Comparison of ENCODE assay signal across 8 mouse cellular contexts in genomic region chr15:91781172-91781571, GRCm38 (mm10). TPM values are rescaled to one million over a fixed set of nuclear protein-coding genes. Genes with fewer than 3 reads are reported as not detected.
DNase-seq lines count a peak whose midpoint lies in the region; ATAC-seq and TF ChIP-seq lines count a peak whose summit lies in the region.

No protein-coding gene starts in this region.

- no peak for TF ChIP-seq POLR2A in thymus, adult 2 months (IDR thresholded peaks at IDR 0.05; ENCODE audit: control insufficient read depth, extremely low read depth, insufficient read depth, low read length, poor library complexity)

- DNase-seq in forebrain, embryonic 11.5 days (ENCODE audit: low spot score), result peak; percentile 63
- peak; percentile 20 for DNase-seq in thymus, adult 2 months
- DNase-seq in thymus, adult 18-20 months, result no peak
- DNase-seq in embryo, embryonic 10 days (ENCODE audit: low spot score), result peak; percentile 69
- peak; percentile 22 to 67 for DNase-seq in kidney, postnatal 36 days
- DNase-seq in lung, embryonic 14.5 days, result peak; percentile 84
- peak; percentile 72 for DNase-seq in splenic B cell, adult 2 months (ENCODE audit: low read depth, low spot score)

- WGBS in forebrain, embryonic 11.5 days, result 40% methylated on average over 6 of the region's 6 CpGs
- 26% methylated on average over 6 of the region's 6 CpGs for WGBS in forebrain, embryonic 12.5 days
- 49% methylated on average over 6 of the region's 6 CpGs for WGBS in thymus, adult 2 months
- WGBS in lung, embryonic 14.5 days, result 27% methylated on average over 6 of the region's 6 CpGs

- no peak overlapping the region for H3K4me3 ChIP-seq in forebrain, embryonic 11.5 days (ENCODE audit: low read depth, low read length)
- no peak overlapping the region for H3K4me3 ChIP-seq in forebrain, embryonic 12.5 days (replicated peaks)
- no peak overlapping the region for H3K4me3 ChIP-seq in thymus, adult 2 months (ENCODE audit: control insufficient read depth, insufficient read depth, low read length)
- H3K4me3 ChIP-seq in lung, embryonic 14.5 days (ENCODE audit: low read depth, low read length), result no peak overlapping the region

- H3K4me2 ChIP-seq in forebrain, embryonic 11.5 days (ENCODE audit: low read depth, low read length, severe bottlenecking), result no peak overlapping the region
- no peak overlapping the region for H3K4me2 ChIP-seq in forebrain, embryonic 12.5 days
- H3K4me2 ChIP-seq in lung, embryonic 14.5 days, result no peak overlapping the region

- H3K27ac ChIP-seq in forebrain, embryonic 11.5 days (ENCODE audit: low read depth, low read length), result no peak overlapping the region
- no peak overlapping the region for H3K27ac ChIP-seq in forebrain, embryonic 12.5 days
- H3K27ac ChIP-seq in thymus, adult 2 months (ENCODE audit: control insufficient read depth, insufficient read depth, low read length), result no peak overlapping the region
- H3K27ac ChIP-seq in lung, embryonic 14.5 days (ENCODE audit: low read depth), result no peak overlapping the region

- H3K9me3 ChIP-seq in forebrain, embryonic 11.5 days (ENCODE audit: control insufficient read depth, low read length), result no peaks in the 10 kb centered on the region
- H3K9me3 ChIP-seq in forebrain, embryonic 12.5 days, result no peaks in the 10 kb centered on the region
- no peaks in the 10 kb centered on the region for H3K9me3 ChIP-seq in lung, embryonic 14.5 days (ENCODE audit: low read depth, low read length)

- H3K4me1 ChIP-seq in forebrain, embryonic 11.5 days (replicated peaks; ENCODE audit: control insufficient read depth, insufficient read depth, low read length), result no peaks in the 10 kb centered on the region
- H3K4me1 ChIP-seq in forebrain, embryonic 12.5 days, result no peaks in the 10 kb centered on the region
- H3K4me1 ChIP-seq in thymus, adult 2 months (replicated peaks; ENCODE audit: control insufficient read depth, insufficient read depth, low read length), result no peaks in the 10 kb centered on the region
- H3K4me1 ChIP-seq in lung, embryonic 14.5 days (ENCODE audit: insufficient read depth), result no peaks in the 10 kb centered on the region

- no peaks in the 10 kb centered on the region for H3K36me3 ChIP-seq in forebrain, embryonic 11.5 days (ENCODE audit: control insufficient read depth, insufficient read depth, low read length)
- no peaks in the 10 kb centered on the region for H3K36me3 ChIP-seq in forebrain, embryonic 12.5 days (replicated peaks)
- H3K36me3 ChIP-seq in thymus, adult 2 months (ENCODE audit: control insufficient read depth, insufficient read depth, low read length), result no peaks in the 10 kb centered on the region
- no peaks in the 10 kb centered on the region for H3K36me3 ChIP-seq in lung, embryonic 14.5 days (ENCODE audit: insufficient read depth)
- peaks cover 18% of the 10 kb centered on the region for H3K36me3 ChIP-seq in splenic B cell, adult 2 months (ENCODE audit: control insufficient read depth, insufficient read depth, low read length, poor library complexity, severe bottlenecking)

- H3K9ac ChIP-seq in forebrain, embryonic 11.5 days (ENCODE audit: low read length), result no peak overlapping the region
- H3K9ac ChIP-seq in forebrain, embryonic 12.5 days, result no peak overlapping the region
- no peak overlapping the region for H3K9ac ChIP-seq in lung, embryonic 14.5 days

- no peak for TF ChIP-seq CTCF in thymus, adult 2 months (IDR thresholded peaks at IDR 0.05; ENCODE audit: borderline replicate concordance, control insufficient read depth, extremely low read depth, insufficient read depth, low read length, poor library complexity)
- TF ChIP-seq CTCF in lung, embryonic 14.5 days (IDR thresholded peaks at IDR 0.05; ENCODE audit: low read depth), result peak; percentile 81

- H3K27me3 ChIP-seq in forebrain, embryonic 11.5 days (ENCODE audit: control insufficient read depth, insufficient read depth, low read length), result no peaks in the 10 kb centered on the region
- no peaks in the 10 kb centered on the region for H3K27me3 ChIP-seq in forebrain, embryonic 12.5 days
- H3K27me3 ChIP-seq in thymus, adult 2 months (ENCODE audit: control insufficient read depth, insufficient read depth, low read length), result no peaks in the 10 kb centered on the region
- H3K27me3 ChIP-seq in lung, embryonic 14.5 days (ENCODE audit: insufficient read depth, low read length), result no peaks in the 10 kb centered on the region
- no peaks in the 10 kb centered on the region for H3K27me3 ChIP-seq in splenic B cell, adult 2 months (ENCODE audit: control insufficient read depth, insufficient read depth, low read length, poor library complexity, severe bottlenecking)

- ATAC-seq in forebrain, embryonic 11.5 days (replicated peaks; ENCODE audit: low FRiP score), result no peak
- ATAC-seq in forebrain, embryonic 12.5 days (ENCODE audit: low FRiP score), result no peak
- ATAC-seq in lung, embryonic 14.5 days (ENCODE audit: insufficient read depth), result no peak

RNA-seq across cellular contexts. Expression of gene Smgc, which starts 56.9 kb away (rescaled TPM):
- polyA plus RNA-seq in forebrain, embryonic 11.5 days (2014; fragmentation: Nextera tagmentation; extraction: Ambion mirVana), result not detected in 2 replicates
- polyA plus RNA-seq in forebrain, embryonic 12.5 days (2016; fragmentation: Nextera tagmentation; extraction: Ambion mirVana), result not detected in 2 replicates
- 0.18 TPM in 1 of 2 replicates, not detected in the other for polyA plus RNA-seq in thymus, adult 2 months (2012; rRNA removed)
- polyA plus RNA-seq in lung, embryonic 14.5 days (2014; fragmentation: Nextera tagmentation; extraction: Ambion mirVana), result not detected in 2 replicates

Comparison
In these comparisons a context has a peak if more than half of its experiments do, and no peak if none do; other contexts are left out.
1. DNase-seq: peak in forebrain, embryonic 11.5 days (single experiment), thymus, adult 2 months (single experiment), embryo, embryonic 10 days (single experiment), kidney, postnatal 36 days (2 of 2), lung, embryonic 14.5 days (single experiment) and splenic B cell, adult 2 months (single experiment); none in thymus, adult 18-20 months (0 of 2).